Mouse (Mus musculus): Measurements from ENCODE around the gene Sec14l1.

Sec14l1 gene

GRCm38 (mm10) chr11:117159257-117159945, 44.4 kb downstream of the Sec14l1 start:
- peak; percentile 68 for DNase-seq

- no peak for DNase-seq
Observed at GRCm38 (mm10) chr11:117159946-117160307, 45.0 kb downstream of the Sec14l1 start.

- DNase-seq: no peak
Observed at GRCm38 (mm10) chr11:117160791-117161190, 45.8 kb downstream of the Sec14l1 start.

GRCm38 (mm10) chr11:117161574-117161973, 46.6 kb downstream of the Sec14l1 start:
- DNase-seq: no peak

- peak; percentile 52 for DNase-seq
Observed at GRCm38 (mm10) chr11:117163098-117163497, 48.1 kb downstream of the Sec14l1 start.

- DNase-seq: peak; percentile 19
Observed at GRCm38 (mm10) chr11:117163771-117164170, 48.8 kb downstream of the Sec14l1 start.

- DNase-seq: peak; percentile 47
Observed at GRCm38 (mm10) chr11:117168278-117169087, 53.5 kb downstream of the Sec14l1 start.

GRCm38 (mm10) chr11:117169088-117169635, 54.2 kb downstream of the Sec14l1 start:
- DNase-seq: peak; percentile 48

- peak; percentile 11 for DNase-seq
Observed at GRCm38 (mm10) chr11:117169801-117170565, 55.0 kb downstream of the Sec14l1 start.

- DNase-seq: no peak
Observed at GRCm38 (mm10) chr11:117174098-117174892, 59.3 kb downstream of the Sec14l1 start.

GRCm38 (mm10) chr11:117174924-117175323, 60.0 kb downstream of the Sec14l1 start:
- DNase-seq: peak; percentile 12

GRCm38 (mm10) chr11:117175472-117175871, 60.5 kb downstream of the Sec14l1 start:
- DNase-seq: peak; percentile 3

- peak; percentile 24 for DNase-seq
Observed at GRCm38 (mm10) chr11:117176304-117176703, 61.3 kb downstream of the Sec14l1 start.

- no peak for DNase-seq
Observed at GRCm38 (mm10) chr11:117176900-117177299, 61.9 kb downstream of the Sec14l1 start.

GRCm38 (mm10) chr11:117177303-117177979, 62.5 kb downstream of the Sec14l1 start:
- peak; percentile 88 for DNase-seq

GRCm38 (mm10) chr11:117179902-117180301, 64.9 kb downstream of the Sec14l1 start:
- DNase-seq: no peak

GRCm38 (mm10) chr11:117182808-117183207, 67.8 kb downstream of the Sec14l1 start:
- no peak for DNase-seq

- DNase-seq: no peak
Observed at GRCm38 (mm10) chr11:117183299-117183698, 68.3 kb downstream of the Sec14l1 start.

GRCm38 (mm10) chr11:117183841-117184240, 68.9 kb downstream of the Sec14l1 start:
- no peak for DNase-seq

GRCm38 (mm10) chr11:117185076-117185933, 70.3 kb downstream of the Sec14l1 start:
- DNase-seq: no peak

- no peak for DNase-seq
Observed at GRCm38 (mm10) chr11:117191524-117191923, 76.6 kb downstream of the Sec14l1 start.

Data from cerebellum, adult 11 months (tissue).